Mouse (Mus musculus): ENCODE measurements around the gene Ube2v1. TPM values are rescaled to one million over a fixed set of nuclear protein-coding genes. Genes with fewer than 3 reads are reported as not detected.

Gene Ube2v1
- 268 and 284 TPM in 2 replicates for polyA plus RNA-seq (2015; fragmentation: Nextera tagmentation; extraction: Ambion mirVana)

GRCm38 (mm10) chr2:167631591-167632448, at the start of gene Ube2v1:
Gene Ube2v1 (minus strand): TSS chr2:167632095.
- Histone ChIP-seq H3K27me3 (no peaks in the 10 kb centered on the region), H3K9me3 (no peaks in the 10 kb centered on the region), H3K27ac (peak within 1 kb of the TSS; percentile 87), H3K9ac (peak within 1 kb of the TSS; percentile 94), H3K36me3 (peaks cover 25% of the 10 kb centered on the region), H3K4me3 (peak within 1 kb of the TSS; percentile 89), H3K4me1 (peaks cover 47% of the 10 kb centered on the region), H3K4me2 (replicated peaks) (peak within 1 kb of the TSS; percentile 87)
- WGBS: under 1% methylated on average over 81 of the region's 87 CpGs
- peak; percentile 91 for ATAC-seq (ENCODE audit: low FRiP score, low read depth)

DNA sequence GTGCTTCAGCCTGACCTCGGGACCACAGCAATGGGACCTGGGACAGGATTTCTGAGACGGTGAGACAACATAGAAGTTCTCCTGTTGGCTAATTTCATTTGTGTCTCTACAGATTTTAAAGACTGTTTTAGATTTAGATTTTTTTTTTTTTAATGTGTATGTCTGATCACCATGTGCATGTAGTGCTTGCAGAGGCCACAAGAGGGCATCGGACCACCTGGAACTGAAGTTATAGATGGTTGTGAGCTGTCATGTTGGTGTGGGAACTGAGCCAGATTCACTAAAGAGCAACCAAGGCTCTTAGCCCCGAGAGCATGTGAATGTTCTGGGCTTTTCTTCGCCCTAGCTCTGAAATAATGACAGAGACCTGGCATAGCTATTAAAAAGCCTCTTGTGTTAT, 48.8 kb upstream of the Ube2v1 start:
- Histone ChIP-seq H3K4me2 (replicated peaks) (no peak overlapping the region), H3K27me3 (peaks cover 4% of the 10 kb centered on the region; the same call in 1 of the 2 replicates), H3K36me3 (no peaks in the 10 kb centered on the region), H3K9ac (no peak overlapping the region), H3K4me1 (no peaks in the 10 kb centered on the region), H3K9me3 (no peaks in the 10 kb centered on the region), H3K27ac (no peak overlapping the region), H3K4me3 (no peak overlapping the region)
- no peak for ATAC-seq (ENCODE audit: low FRiP score, low read depth)
- WGBS: 54% methylated on average over 5 of the region's 5 CpGs

GRCm38 (mm10) chr2:167679902-167680430, 48.1 kb upstream of the Ube2v1 start:
- no peak overlapping the region for H3K4me3 ChIP-seq
- H3K9ac ChIP-seq: no peak overlapping the region
- H3K27ac ChIP-seq: no peak overlapping the region
- H3K9me3 ChIP-seq: no peaks in the 10 kb centered on the region
- no peaks in the 10 kb centered on the region for H3K36me3 ChIP-seq
- H3K27me3 ChIP-seq: no peaks in the 10 kb centered on the region
- H3K4me2 ChIP-seq (replicated peaks): no peak overlapping the region
- WGBS: 3% methylated on average over 13 of the region's 13 CpGs
- ATAC-seq (ENCODE audit: low FRiP score, low read depth): peak; percentile 78
- H3K4me1 ChIP-seq: no peaks in the 10 kb centered on the region

- Histone ChIP-seq H3K4me3 (no peak overlapping the region), H3K36me3 (no peaks in the 10 kb centered on the region), H3K4me1 (no peaks in the 10 kb centered on the region), H3K9ac (no peak overlapping the region), H3K27me3 (no peaks in the 10 kb centered on the region), H3K27ac (no peak overlapping the region), H3K9me3 (no peaks in the 10 kb centered on the region), H3K4me2 (replicated peaks) (no peak overlapping the region)
- 46% methylated on average over 5 of the region's 5 CpGs for WGBS
- ATAC-seq (ENCODE audit: low FRiP score, low read depth): no peak
Measured at GRCm38 (mm10) chr2:167678600-167678999, 46.7 kb upstream of the Ube2v1 start.

DNA sequence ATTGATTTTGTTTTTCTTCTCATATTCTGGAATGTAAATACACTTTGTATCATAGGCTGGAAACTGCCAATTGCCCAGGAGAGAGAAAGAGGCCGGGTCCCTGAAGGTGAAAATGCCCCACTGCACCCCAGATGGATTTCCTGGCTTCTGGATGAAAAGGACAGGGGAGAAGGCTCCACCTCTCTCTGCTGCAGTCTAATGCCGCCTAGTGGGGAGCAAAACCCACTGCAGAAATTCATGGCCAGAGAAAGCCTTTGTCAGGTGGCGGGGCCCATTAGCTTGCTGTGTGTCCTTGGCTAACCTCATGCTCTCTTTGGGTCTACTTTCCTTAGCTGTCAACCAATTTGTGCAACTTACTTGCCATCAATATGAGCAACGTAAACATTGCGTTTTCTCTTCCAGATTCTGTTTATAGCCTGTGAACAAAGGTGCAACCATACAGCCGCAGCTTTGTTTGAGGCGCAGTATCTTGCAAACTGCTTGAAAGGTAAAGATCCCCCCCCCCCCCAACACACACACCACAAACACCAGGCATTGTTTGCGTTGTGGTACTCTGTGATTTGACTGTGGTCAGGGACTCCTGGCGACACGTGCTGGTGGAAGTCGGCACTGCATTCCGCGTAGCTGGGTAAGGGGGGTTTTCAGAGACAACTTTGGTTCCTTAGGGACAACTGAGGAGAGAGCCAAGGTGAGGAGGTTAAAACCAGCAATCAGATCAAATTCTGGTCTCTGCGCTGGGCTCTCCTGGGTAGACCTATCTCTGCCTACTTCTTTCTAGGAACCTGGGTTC, 43.4 kb upstream of the Ube2v1 start:
- H3K4me3 ChIP-seq: no peak overlapping the region
- H3K9me3 ChIP-seq: no peaks in the 10 kb centered on the region
- no peak overlapping the region for H3K4me2 ChIP-seq (replicated peaks)
- 42% methylated on average over 14 of the region's 14 CpGs for WGBS
- no peaks in the 10 kb centered on the region for H3K4me1 ChIP-seq
- no peaks in the 10 kb centered on the region for H3K27me3 ChIP-seq
- H3K9ac ChIP-seq: no peak overlapping the region
- no peak for ATAC-seq (ENCODE audit: low FRiP score, low read depth)
- H3K36me3 ChIP-seq: no peaks in the 10 kb centered on the region
- no peak overlapping the region for H3K27ac ChIP-seq

DNA sequence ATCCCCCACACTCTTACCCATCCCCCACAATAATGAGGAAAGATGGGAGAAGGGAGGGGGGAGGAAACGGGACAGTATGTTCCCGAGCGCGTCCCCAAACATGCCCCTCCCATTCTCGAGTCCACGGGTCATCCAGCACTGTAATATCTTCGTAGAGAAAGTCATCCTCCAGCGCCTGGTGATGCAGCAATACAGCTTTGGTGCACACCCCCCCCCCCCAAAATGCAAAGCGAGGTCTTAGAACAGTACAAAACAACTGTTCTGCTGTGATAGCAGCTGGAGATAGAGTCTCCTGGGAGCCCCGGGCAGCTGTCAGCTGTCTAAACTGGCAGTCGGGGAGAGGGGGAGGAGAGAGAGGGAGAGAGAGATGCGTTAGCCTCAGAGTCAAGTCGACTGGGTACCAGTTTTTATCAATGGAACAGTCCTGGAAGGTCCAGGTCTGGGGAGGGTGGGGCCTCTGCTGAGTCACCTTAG, 40.4 kb upstream of the Ube2v1 start:
- H3K9ac ChIP-seq: no peak overlapping the region
- H3K4me3 ChIP-seq: no peak overlapping the region
- H3K4me1 ChIP-seq: no peaks in the 10 kb centered on the region
- H3K27me3 ChIP-seq: no peaks in the 10 kb centered on the region
- WGBS: 47% methylated on average over 13 of the region's 13 CpGs
- peak; percentile 66 for ATAC-seq (ENCODE audit: low FRiP score, low read depth)
- H3K4me2 ChIP-seq (replicated peaks): no peak overlapping the region
- no peaks in the 10 kb centered on the region for H3K36me3 ChIP-seq
- H3K27ac ChIP-seq: no peak overlapping the region
- no peaks in the 10 kb centered on the region for H3K9me3 ChIP-seq

GRCm38 (mm10) chr2:167671101-167671633, 39.3 kb upstream of the Ube2v1 start:
- Histone ChIP-seq H3K4me1 (no peaks in the 10 kb centered on the region), H3K4me2 (replicated peaks) (no peak overlapping the region), H3K27ac (no peak overlapping the region), H3K27me3 (no peaks in the 10 kb centered on the region), H3K36me3 (no peaks in the 10 kb centered on the region), H3K9ac (no peak overlapping the region), H3K9me3 (no peaks in the 10 kb centered on the region), H3K4me3 (no peak overlapping the region)
- WGBS: 77% methylated on average over 5 of the region's 5 CpGs
- no peak for ATAC-seq (ENCODE audit: low FRiP score, low read depth)

GRCm38 (mm10) chr2:167669398-167669797, 37.5 kb upstream of the Ube2v1 start:
- Histone ChIP-seq H3K27me3 (no peaks in the 10 kb centered on the region), H3K9me3 (no peaks in the 10 kb centered on the region), H3K27ac (no peak overlapping the region), H3K9ac (no peak overlapping the region), H3K4me1 (no peaks in the 10 kb centered on the region), H3K36me3 (no peaks in the 10 kb centered on the region), H3K4me2 (replicated peaks) (no peak overlapping the region), H3K4me3 (no peak overlapping the region)
- 70% methylated on average over 4 of the region's 4 CpGs for WGBS
- no peak for ATAC-seq (ENCODE audit: low FRiP score, low read depth)

DNA sequence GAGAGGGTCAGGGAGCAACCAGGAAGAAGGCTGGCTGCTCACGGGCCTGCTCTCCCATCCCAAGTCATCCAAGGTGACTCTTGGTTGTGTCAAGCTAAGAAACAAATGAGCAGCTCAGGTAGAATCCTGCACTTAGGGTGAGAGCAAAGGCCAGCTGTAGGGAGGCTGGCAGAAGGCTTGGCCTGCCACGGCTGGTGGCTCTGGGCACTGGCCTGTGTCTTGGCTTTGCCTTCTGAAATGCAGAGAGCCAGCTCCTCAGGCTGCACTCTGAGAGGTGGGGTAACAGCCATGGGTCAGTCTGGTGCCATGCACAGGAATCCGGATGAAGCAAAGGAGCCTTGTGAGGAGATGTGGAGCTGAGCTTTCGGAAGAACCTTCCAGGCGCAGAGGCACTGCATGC, 36.5 kb upstream of the Ube2v1 start:
- no peak overlapping the region for H3K4me3 ChIP-seq
- no peaks in the 10 kb centered on the region for H3K4me1 ChIP-seq
- no peak overlapping the region for H3K4me2 ChIP-seq (replicated peaks)
- no peak overlapping the region for H3K27ac ChIP-seq
- H3K9ac ChIP-seq: no peak overlapping the region
- WGBS: 84% methylated on average over 5 of the region's 5 CpGs
- no peaks in the 10 kb centered on the region; the same call in 1 of the 2 replicates for H3K27me3 ChIP-seq
- H3K9me3 ChIP-seq: no peaks in the 10 kb centered on the region
- no peak for ATAC-seq (ENCODE audit: low FRiP score, low read depth)
- no peaks in the 10 kb centered on the region for H3K36me3 ChIP-seq

DNA sequence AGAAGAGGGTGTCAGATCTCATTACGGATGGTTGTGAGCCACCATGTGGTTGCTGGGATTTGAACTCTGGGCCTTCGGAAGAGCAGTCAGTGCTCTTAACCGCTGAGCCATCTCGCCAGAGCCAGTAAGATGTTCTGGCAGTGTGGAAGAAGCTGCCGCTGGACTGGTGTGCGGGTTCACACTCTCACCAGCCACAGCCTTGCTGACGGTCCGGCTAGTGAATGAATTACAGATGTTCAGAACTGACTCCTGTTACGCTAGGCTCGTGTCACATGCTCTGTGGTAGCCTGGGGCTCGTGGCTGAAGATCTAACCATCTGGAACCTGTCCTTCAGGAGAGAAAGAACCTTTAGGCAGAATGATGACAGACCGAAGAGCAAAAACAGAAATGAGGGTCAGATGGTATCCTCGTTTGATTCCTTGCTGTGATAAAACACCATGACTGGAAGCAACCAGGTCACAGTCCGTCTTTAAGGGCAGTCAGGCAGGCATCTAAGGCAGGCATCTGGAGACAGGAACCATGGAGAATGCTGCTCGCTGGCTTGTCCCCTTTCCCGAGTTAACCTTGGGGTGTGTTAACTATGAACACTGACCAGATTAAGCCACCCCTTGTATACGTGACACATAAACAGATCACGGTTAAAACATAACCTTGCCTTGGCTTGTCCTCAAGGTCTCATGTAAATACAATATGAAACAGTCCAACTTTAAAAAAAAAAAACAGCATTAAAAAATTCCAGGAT, 34.2 kb upstream of the Ube2v1 start:
- H3K9me3 ChIP-seq: no peaks in the 10 kb centered on the region
- 71% methylated on average over 18 of the region's 18 CpGs for WGBS
- H3K27ac ChIP-seq: no peak overlapping the region
- peaks cover 8% of the 10 kb centered on the region for H3K4me1 ChIP-seq
- no peaks in the 10 kb centered on the region for H3K36me3 ChIP-seq
- no peak overlapping the region for H3K4me3 ChIP-seq
- ATAC-seq (ENCODE audit: low FRiP score, low read depth): no peak
- no peak overlapping the region for H3K4me2 ChIP-seq (replicated peaks)
- no peak overlapping the region for H3K9ac ChIP-seq
- peaks cover 5% of the 10 kb centered on the region; the same call in 1 of the 2 replicates for H3K27me3 ChIP-seq

DNA sequence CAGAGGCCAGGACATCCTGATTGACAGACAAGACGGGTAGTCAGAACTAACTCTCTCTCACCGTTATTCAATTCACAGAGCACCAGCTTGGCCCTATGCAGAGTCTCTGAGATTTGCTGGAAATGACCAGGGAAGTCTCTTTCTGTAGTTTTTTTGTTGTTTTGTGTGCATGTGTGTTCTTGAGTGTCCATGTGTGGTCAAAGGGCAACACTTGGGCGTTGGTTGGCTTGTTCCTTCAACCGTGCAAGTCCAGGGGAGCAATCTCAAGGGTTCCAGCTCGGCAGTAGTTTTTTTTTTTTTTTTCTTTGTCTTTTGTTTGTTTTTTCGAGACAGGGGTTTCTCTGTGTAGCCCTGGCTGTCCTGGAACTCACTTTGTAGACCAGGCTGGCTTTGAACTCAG, 30.8 kb upstream of the Ube2v1 start:
- no peak for ATAC-seq (ENCODE audit: low FRiP score, low read depth)
- peaks cover 5% of the 10 kb centered on the region; the same call in 1 of the 2 replicates for H3K27me3 ChIP-seq
- H3K4me2 ChIP-seq (replicated peaks): no peak overlapping the region
- H3K36me3 ChIP-seq: peaks cover 6% of the 10 kb centered on the region
- H3K4me3 ChIP-seq: peak overlapping the region; percentile 89
- WGBS: 67% methylated on average over 6 of the region's 6 CpGs
- no peak overlapping the region for H3K27ac ChIP-seq
- no peaks in the 10 kb centered on the region for H3K9me3 ChIP-seq
- H3K4me1 ChIP-seq: peaks cover 33% of the 10 kb centered on the region
- no peak overlapping the region for H3K9ac ChIP-seq

Measured in limb, embryonic 13.5 days (tissue).